Mouse (Mus musculus): ENCODE data around the gene Tm2d3.
A peak's percentile ranks its signal among the peaks of the same experiment; 100 is the strongest.

The Tm2d3 gene

DNA sequence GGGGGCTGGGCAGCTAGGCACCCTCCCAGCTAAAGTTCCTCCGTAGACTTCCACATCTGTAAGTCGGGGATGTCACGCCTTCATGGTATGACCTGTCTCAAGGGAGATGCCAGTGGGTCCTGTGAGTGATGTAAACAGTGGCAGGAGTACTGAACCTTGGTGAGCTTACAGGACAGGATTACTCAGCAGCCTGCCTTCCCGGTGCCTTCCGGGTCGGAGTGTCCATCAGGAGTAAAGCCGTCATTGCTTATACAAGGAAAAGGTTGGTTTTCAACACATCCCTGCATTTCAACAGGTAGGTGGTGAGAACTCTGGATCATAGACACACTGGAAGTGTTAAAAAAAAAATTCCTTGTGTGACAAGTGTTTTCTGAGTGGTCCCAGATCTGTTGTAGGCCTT, 11.1 kb downstream of the Tm2d3 start:
- DNase-seq (ENCODE audit: inconsistent age in 2 of 2, low spot score in 1 of 2) = no peak

GRCm38 (mm10) chr7:65704818-65705242, 13.9 kb downstream of the Tm2d3 start:
- DNase-seq (ENCODE audit: inconsistent age in 2 of 2, low spot score in 1 of 2) = peak; percentile 75 to 92

GRCm38 (mm10) chr7:65708506-65708905, 17.5 kb downstream of the Tm2d3 start:
- no peak for DNase-seq (ENCODE audit: inconsistent age in 2 of 2, low spot score in 1 of 2)

DNA sequence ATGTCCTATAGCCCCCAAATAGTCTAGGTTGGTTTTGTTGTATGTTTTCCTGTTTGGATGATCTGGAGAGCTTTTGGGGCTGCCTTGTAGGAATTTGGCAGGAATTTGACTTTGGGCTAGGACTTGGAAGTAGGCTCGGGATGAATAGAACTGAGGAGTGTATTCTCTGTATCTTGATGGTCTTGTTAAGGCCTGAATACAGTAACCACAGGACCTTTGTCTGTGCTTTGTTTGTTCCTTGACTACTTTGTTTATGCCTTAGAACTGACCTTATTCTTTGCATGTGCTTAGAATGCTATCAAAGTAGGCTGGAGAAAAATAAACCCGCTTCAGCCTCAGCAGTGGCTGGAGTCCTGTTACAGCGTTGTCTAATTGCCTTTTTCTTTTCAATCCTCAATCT, 19.3 kb downstream of the Tm2d3 start:
- DNase-seq (ENCODE audit: inconsistent age in 2 of 2, low spot score in 1 of 2) = no peak

- no peak for DNase-seq (ENCODE audit: inconsistent age in 2 of 2, low spot score in 1 of 2)
These were observed 22.8 kb downstream of the Tm2d3 start for GRCm38 (mm10) chr7:65713782-65714181.

- peak; percentile 22 to 56 for DNase-seq (ENCODE audit: inconsistent age in 2 of 2, low spot score in 1 of 2)
These were observed 23.3 kb downstream of the Tm2d3 start for GRCm38 (mm10) chr7:65714304-65714703.

DNA sequence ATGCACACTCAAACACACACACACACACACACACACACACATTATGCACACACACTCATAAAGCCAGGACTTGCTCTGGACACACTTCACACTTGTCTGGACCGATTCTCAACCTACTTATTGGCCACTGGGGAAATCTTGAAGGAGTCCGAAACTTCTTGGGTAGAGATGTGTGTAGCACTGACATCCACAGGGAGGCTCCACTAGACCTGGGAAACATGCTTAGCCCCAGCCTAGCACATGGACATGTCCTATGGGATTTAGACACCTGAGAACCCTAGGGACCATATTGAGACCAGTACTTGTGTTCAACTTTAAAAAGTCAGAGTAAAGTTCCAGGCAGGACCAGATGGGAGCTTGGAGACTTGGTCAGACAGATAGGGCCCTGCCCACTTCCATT, 43.1 kb downstream of the Tm2d3 start:
- peak; percentile 20 to 52 for DNase-seq (ENCODE audit: inconsistent age in 2 of 2, low spot score in 1 of 2)

DNA sequence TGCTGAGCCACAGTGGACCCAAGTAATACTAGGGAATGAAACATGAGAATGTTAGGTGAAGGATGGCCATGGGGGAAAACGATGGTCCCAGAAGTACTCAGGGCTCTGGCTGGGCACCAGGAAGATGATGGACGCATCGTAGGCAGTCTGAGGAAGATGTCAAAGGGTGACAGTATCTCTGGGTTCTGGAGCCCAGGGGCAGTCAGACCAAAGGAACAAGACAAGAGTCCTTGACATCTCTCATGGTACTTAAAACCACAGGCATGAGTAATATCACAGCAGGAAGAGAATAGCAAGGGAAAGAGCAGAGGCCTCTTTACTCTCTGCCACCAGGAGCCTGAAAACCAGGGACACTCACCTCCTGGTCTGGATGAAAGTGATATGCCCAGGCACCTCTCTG, 44.3 kb downstream of the Tm2d3 start:
- peak; percentile 51 to 57 for DNase-seq (ENCODE audit: inconsistent age in 2 of 2, low spot score in 1 of 2)

GRCm38 (mm10) chr7:65737286-65738040, 46.5 kb downstream of the Tm2d3 start:
- peak; percentile 88 to 93 for DNase-seq (ENCODE audit: inconsistent age in 2 of 2, low spot score in 1 of 2)

DNA sequence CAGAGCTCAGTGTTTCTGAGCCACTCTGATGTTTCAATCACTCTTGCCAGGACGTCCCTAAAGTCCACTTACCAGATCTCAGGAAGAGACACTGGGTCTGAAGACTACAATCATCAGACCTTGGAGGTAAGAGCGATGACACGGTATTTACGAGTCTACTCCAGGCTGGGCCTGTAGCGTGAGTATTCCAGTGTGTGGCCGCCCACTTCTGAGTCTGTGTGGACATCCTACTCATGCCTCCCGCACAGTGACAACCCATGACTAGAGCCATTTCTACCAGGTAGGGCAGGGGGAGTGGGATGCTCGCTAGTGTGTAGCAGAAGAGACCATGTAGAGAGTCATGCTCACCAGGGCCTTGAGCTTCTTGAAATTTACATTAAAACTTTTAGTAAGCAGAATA, 51.9 kb downstream of the Tm2d3 start:
- DNase-seq (ENCODE audit: inconsistent age in 2 of 2, low spot score in 1 of 2) = no peak

DNA sequence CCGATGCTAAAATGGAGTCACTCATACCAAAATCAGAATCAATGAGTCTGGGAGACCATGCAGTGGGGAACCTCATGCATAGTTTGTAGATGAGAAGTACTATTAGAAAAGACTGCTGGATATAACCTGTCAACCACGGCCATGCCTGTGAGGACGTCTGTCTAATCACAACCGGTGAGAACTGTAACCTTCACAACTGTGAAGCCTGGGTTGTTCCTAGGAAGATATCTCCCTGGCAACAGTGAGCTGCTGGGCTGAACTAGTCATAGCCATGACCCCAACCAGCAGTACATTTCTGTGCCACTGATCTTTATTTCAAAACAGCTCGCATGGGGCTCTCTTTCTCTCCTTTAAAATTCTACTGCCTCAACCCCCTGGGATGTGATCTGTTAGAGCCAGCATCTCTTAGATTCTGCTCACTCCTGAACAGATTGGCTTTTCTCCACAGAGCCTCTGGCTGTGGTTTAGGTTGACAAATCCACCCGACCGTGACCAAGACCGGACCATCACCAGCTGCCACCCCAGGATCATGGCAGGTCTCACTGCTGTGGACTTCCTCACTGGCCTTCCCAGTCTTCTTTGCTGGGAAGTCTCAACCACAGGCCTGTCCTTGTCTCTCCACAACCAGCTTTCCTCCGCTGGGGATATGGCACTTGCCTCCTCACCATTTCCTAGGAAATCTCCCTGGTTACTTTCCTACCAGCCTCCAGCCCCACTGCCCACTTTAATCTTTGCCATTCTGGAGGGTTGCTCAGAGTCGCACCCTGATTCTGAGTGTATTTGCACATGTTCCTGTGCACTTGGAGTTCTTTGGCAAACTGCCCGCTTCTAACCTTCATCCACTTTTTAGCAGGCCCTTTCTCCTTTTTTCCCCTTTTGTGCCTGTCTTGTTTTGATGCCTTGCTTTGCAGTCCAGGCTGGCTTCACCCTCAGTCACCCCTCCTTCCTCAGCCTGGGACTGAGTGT, 57.3 kb downstream of the Tm2d3 start:
- DNase-seq (ENCODE audit: inconsistent age in 2 of 2, low spot score in 1 of 2) = peak in 1 of 2 experiments; percentile 28
